Mouse (Mus musculus) olfactory bulb, adult 2 months (tissue): ENCODE measurements around the gene Lsmem1. TPM values are rescaled to one million over a fixed set of nuclear protein-coding genes. Genes with fewer than 3 reads are reported as not detected.

Source experiments
- H3K27ac ChIP-seq: fragments of 200-500 bp; 2 replicates; pipeline ENCODE4 v1.5.1; 2012; ENCODE audit warnings: low read depth, low read length; ENCODE audit not compliant: insufficient read depth
- H3K4me1 ChIP-seq: fragments of 200-500 bp; 2 replicates; pipeline ENCODE4 v1.6.1; 2012; ENCODE audit warnings: low read length; ENCODE audit not compliant: control insufficient read depth, insufficient read depth
- H3K4me3 ChIP-seq: fragments of 200-500 bp; 2 replicates; pipeline ENCODE4 v1.5.1; 2012; ENCODE audit warnings: mild to moderate bottlenecking, low read depth, low read length, moderate library complexity; ENCODE audit not compliant: insufficient read depth
- CTCF ChIP-seq: fragments of 200-500 bp; IDR thresholded peaks from 2 replicates; pipeline ENCODE4 v1.5.1; 2012; ENCODE audit warnings: low read depth, mild to moderate bottlenecking, low read length, moderate library complexity; ENCODE audit not compliant: insufficient read depth
- POLR2A ChIP-seq: fragments of 200-500 bp; IDR thresholded peaks from 2 replicates; pipeline ENCODE4 v1.6.1; 2012; ENCODE audit warnings: mild to moderate bottlenecking, low read depth, low read length, moderate library complexity; ENCODE audit not compliant: insufficient read depth
- WGBS: fragments of 180-500 bp; shearing (Covaris S2); methylation state at CpG from one replicate; pipeline ENCODE4 v1.1.7; 2018; 5-methylcytosine and 5-hydroxymethylcytosine counted together
- polyA plus RNA-seq: library from polyadenylated mRNA; stranded (reverse); fragments of >200 nt; gene quantifications from 2 replicates; pipeline ENCODE4 v1.2.4, GENCODE M21; 2012; ENCODE audit warnings: low replicate concordance; ENCODE audit not compliant: missing spikeins, insufficient read depth, insufficient read length

Lsmem1 gene
- polyA plus RNA-seq, 1 experiment: not detected

DNA sequence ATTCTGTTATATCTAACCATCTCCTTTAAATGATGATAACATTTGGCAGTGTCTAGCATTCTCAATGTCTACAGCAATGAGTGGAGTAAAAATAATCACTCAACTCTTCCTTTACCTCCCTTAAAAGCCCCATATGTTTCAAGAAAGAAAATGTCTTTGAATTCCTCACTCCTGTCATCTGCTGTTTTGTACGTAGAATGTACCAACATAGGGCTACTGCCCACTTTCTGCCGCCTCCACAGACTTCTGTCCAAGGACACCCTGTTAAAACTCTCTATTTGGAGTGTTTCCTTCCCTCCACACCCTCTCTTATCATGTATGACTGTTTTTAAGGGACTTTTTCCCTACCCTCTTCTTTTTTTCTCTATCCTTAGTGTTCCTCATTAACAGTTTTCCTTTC, 32.3 kb upstream of the Lsmem1 start:
- no peak for TF ChIP-seq CTCF
- TF ChIP-seq POLR2A: no peak
- Histone ChIP-seq H3K27ac (no peak overlapping the region), H3K4me3 (no peak overlapping the region), H3K4me1 (no peaks in the 10 kb centered on the region)
- 94% methylated on average over 2 of the region's 2 CpGs for WGBS

GRCm38 (mm10) chr12:40224171-40224880, 25.0 kb upstream of the Lsmem1 start:
- no peak overlapping the region for H3K4me3 ChIP-seq
- H3K27ac ChIP-seq: no peak overlapping the region
- WGBS: 95% methylated on average over 9 of the region's 9 CpGs
- no peak for TF ChIP-seq POLR2A
- H3K4me1 ChIP-seq: peaks cover 2% of the 10 kb centered on the region

- H3K27ac ChIP-seq: peak overlapping the region; percentile 74
- H3K4me3 ChIP-seq: peak overlapping the region; percentile 54
- WGBS: 34% methylated on average over 10 of the region's 10 CpGs
- TF ChIP-seq POLR2A (no peak), CTCF (no peak)
- peaks cover 2% of the 10 kb centered on the region for H3K4me1 ChIP-seq
Measured at GRCm38 (mm10) chr12:40223676-40224075, 24.4 kb upstream of the Lsmem1 start.

DNA sequence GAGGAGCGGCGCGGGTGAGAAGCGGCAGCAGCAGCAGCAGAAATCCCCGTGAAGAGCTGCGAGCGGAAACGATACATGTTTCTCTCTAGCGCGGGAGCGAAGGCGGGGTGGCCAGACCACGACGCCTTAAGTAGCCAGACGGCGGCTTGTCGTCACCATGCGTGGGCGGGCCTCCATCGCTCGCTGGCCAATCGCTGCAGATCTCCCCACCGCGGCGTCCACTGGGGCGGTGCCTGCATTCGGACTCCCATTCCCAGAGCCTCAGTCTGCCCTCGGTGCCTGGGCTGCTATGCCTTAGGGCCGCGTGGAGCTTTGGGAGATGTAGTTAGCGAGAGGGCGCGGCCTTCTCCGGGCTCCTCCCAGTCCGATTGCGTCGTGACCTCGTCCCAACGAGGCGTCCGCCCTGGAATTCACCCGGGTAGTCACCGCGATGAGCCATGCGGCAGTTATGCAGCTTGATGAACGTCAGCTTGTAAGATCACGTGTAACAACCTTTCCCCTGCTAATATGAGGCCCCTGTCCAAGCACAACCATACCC, 23.9 kb upstream of the Lsmem1 start:
- WGBS: under 1% methylated on average over 47 of the region's 47 CpGs
- peak overlapping the region; percentile 83 for H3K27ac ChIP-seq
- H3K4me1 ChIP-seq: peaks cover 2% of the 10 kb centered on the region
- H3K4me3 ChIP-seq: peak overlapping the region; percentile 74
- TF ChIP-seq CTCF (no peak), POLR2A (peak; percentile 97)

GRCm38 (mm10) chr12:40222251-40223081, 23.2 kb upstream of the Lsmem1 start:
- Histone ChIP-seq H3K27ac (peak overlapping the region; percentile 83), H3K4me1 (peaks cover 2% of the 10 kb centered on the region), H3K4me3 (peak overlapping the region; percentile 74)
- WGBS: under 1% methylated on average over 81 of the region's 81 CpGs
- TF ChIP-seq CTCF (no peak), POLR2A (no peak)

- H3K4me3 ChIP-seq: no peak overlapping the region
- H3K4me1 ChIP-seq: peaks cover 2% of the 10 kb centered on the region
- 5% methylated on average over 5 of the region's 5 CpGs for WGBS
- TF ChIP-seq POLR2A (no peak), CTCF (no peak)
- no peak overlapping the region for H3K27ac ChIP-seq
Measured at GRCm38 (mm10) chr12:40221611-40222010, 22.3 kb upstream of the Lsmem1 start.

- 15% methylated on average over 3 of the region's 3 CpGs for WGBS
- TF ChIP-seq CTCF: no peak
- TF ChIP-seq POLR2A: no peak
- Histone ChIP-seq H3K27ac (no peak overlapping the region), H3K4me3 (no peak overlapping the region), H3K4me1 (peaks cover 2% of the 10 kb centered on the region)
Measured at GRCm38 (mm10) chr12:40220896-40221295, 21.6 kb upstream of the Lsmem1 start.

- 19% methylated on average over 3 of the region's 3 CpGs for WGBS
- Histone ChIP-seq H3K27ac (no peak overlapping the region), H3K4me3 (no peak overlapping the region), H3K4me1 (peaks cover 2% of the 10 kb centered on the region)
- TF ChIP-seq CTCF (no peak), POLR2A (no peak)
Measured at GRCm38 (mm10) chr12:40220001-40220570, 20.8 kb upstream of the Lsmem1 start.

DNA sequence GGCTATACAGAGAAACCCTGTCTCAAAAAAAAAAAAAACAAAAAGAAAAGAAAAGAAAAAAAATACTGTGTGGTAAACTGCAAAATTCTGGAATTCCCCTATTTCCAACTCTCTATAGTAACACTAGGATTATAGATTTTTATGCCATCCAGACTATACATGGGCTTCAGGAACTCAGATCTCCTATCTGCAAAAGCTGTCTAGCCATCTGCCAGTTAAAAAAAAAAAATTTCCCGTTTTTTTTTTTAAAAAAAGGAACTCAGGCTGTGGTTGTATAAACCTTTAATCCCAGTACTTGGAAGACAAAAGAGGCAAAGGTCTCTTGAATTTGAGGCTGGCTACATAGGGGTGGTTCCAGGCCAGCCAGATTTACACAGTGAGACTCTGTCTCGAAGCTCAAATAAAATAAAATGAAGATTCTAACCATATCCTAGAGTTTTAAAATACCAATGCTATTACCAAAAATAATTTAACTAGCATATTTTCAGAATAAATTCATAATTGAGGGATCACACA, 19.2 kb upstream of the Lsmem1 start:
- H3K4me3 ChIP-seq: no peak overlapping the region
- no peak overlapping the region for H3K27ac ChIP-seq
- peaks cover 2% of the 10 kb centered on the region; the same call in 1 of the 2 replicates for H3K4me1 ChIP-seq
- TF ChIP-seq CTCF (no peak), POLR2A (no peak)
- 34% methylated on average over 2 of the region's 2 CpGs for WGBS
